Mouse (Mus musculus): ENCODE results near the gene Parp1.
A peak's percentile ranks its signal among the peaks of the same experiment; 100 is the strongest.

Gene Parp1

DNA sequence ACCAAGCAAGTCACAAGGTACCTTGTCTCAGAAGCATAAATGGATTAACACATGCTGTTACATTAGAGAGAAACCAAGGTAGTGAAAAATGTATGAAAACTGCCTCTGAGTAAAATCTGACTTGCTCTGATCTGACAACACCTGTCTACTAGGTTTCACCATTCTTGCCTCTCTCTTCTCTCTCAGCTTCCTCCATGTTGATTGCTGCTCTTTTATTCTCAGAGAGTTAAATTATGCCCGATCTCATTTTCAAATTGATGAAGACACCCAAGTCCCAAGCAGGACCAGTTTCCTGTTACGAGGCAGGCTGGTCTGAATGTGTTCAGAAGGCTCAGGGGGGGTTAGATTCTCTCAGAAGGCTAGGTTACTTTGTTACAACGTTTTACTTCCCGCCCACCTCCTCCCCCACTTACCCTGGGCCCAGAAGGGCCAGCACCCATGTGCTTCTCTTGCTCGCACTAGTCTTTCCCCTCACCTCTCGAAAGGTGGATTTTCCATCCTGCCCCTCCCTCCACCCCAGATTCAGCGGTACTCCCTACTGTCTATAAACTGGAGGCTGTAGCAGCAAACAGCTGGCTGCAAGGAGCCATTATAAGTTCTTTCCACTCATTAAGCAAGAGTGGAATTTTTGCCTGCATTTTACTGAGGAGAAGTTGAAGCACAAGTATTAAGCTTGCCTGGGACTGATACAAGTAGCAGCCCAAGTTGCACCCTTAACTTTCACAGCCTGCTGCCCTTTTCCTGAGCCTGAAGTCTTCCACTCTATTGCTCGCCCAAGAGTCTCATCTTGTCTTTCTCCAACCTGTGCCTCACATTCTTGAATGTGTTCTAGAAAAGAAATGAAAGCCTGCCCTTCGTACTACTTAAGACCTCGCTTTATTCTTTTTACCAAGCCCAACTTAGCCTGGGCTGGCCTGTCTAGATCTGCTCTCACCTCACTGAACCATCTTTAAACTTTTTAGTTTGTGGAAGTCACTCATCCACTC is 71.0 kb downstream of the Parp1 start:
- peak; percentile 42 for DNase-seq

DNA sequence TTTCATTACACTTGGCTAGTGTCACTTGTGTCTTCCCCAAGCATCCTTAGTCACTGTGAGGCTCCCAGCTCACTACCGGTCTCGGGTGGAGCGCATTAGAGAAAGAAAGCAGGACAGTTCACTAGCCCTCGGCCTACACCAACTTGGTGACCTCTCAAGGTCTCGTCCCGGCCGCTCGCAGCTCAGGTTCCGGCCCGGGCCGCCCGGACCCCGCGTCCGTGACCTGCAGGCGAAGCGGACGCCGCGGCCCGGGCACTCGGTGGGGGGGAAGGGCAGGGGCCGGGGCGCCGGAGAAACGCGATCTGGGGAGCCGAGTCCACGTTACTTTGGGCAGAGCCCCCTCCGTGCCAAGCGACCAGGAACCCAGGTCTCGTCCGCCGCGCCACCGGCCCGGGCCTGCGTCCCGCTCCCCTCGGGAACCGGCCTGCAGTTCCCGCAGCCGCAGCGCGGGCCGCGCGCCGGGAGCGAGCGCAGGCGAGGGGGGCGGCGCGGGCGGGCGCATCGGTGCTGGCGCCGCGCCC is 71.9 kb downstream of the Parp1 start:
- DNase-seq = peak; percentile 94

DNA sequence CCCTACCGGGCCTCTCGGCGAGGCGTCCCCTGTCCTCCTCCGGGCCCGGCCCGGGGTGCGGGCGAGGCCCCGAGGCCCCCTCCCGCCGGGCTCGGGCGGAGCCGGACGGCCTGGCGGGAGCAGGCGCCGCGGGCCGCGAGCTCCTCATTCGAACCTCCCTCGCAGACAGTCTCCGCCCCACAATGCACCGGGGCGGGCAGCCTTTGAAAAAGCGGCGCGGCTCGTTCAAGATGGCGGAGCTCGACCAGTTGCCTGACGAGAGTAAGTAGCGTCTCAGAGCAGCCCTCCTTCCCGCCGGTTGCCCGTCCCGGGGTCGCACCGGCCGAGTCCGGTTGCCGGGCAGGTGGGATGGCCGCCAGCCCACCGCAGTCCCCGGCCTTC is 72.4 kb downstream of the Parp1 start, which contains the start of gene Lin9:
Gene Lin9, plus strand, starts transcription at position 14 of the 381 bp plus-strand sequence.
- DNase-seq = peak; percentile 98

DNA sequence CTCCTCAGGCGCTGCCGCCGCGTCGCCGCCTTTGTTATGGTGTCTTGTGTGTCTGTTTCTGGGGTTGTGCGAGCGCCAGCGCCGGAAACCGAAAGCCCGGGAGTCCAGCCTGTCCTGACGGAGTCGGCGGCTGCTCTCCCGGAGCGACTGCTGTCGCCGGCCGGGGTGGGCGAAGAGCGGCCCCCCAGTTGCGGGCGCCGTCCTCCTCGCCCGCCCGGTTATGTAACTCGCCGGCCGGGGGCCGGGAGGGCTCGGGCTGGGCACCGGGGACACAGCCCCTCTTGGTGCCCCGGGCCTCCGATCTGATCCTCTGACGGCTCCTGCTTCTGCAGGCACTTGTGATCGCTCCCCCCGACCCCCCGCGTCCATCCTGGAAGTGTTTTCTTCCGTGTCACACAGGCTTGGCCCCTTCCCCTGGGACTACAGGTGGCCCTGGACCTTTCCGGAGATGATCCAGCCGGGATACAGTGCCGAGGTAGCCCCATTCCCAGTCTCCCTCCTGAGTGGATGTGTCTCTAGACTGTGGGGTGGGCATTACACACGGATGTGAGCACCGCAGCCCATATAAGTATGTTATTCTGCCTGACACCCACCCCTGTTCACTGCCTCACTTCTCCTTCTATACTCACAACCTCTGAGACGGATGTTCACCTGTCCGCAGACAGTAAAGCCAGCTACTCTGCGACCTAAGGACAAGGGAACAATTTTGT is 72.9 kb downstream of the Parp1 start:
- no peak for DNase-seq

DNA sequence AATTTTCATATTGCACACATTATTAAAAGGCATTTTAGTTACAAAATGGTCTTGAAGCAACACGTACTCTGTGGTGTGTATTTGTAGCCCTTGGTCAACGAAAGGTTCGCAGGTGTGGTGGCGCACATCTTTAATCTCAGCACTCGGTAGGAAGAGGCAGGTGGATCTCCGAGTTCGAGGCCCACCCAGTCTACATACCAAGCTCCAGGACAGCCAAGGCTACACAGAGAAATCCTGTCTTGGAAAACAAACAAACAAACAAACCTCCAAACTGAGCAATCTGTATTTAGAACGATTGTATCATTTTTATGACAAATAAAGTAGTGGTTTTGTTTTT is 73.5 kb downstream of the Parp1 start:
- DNase-seq = no peak
